Mouse (Mus musculus) stomach, postnatal 0 days (tissue): ENCODE results near the gene Slc16a10.

Experiments used
- CTCF ChIP-seq: IDR thresholded peaks from 2 replicates; pipeline ENCODE4 v1.5.1; 2016; ENCODE audit warnings: antibody characterized with exemption, low read depth, mild to moderate bottlenecking, moderate library complexity
- EP300 ChIP-seq: optimal IDR thresholded peaks from 2 replicates; pipeline ENCODE3; 2016; ENCODE audit warnings: antibody characterized with exemption

GRCm38 (mm10) chr10:40067529-40067928, 74.5 kb downstream of the Slc16a10 start:
- TF ChIP-seq CTCF (no peak), EP300 (no peak)
